Mouse (Mus musculus): ENCODE measurements at regions not wholly inside any gene's neighbourhood (a gene's known extent, or its start where the extent isn't known, plus 50 kb on each side); places are given as distances from the start of the nearest gene placed in this dataset.

- no peak overlapping the region for H3K4me3 ChIP-seq (replicated peaks; ENCODE audit: low read length)
- no peak for TF ChIP-seq NANOG (IDR thresholded peaks at IDR 0.05; ENCODE audit: borderline replicate concordance, low read length)
- TF ChIP-seq CTCF (conservative IDR thresholded peaks at IDR 0.05; ENCODE audit: low read length), result no peak
- H3K4me1 ChIP-seq (replicated peaks; ENCODE audit: low read depth, low read length), result no peaks in the 10 kb centered on the region
- H3K36me3 ChIP-seq (ENCODE audit: insufficient read depth, low read length), result no peaks in the 10 kb centered on the region
- no peaks in the 10 kb centered on the region for H3K27me3 ChIP-seq (ENCODE audit: insufficient read depth, low read length)
- peaks cover 13% of the 10 kb centered on the region; the same call in 1 of the 2 replicates for H3K9me3 ChIP-seq (ENCODE audit: low read length)
Measured at GRCm38 (mm10) chr1:125100596-125100995, 334.9 kb downstream of the Actr3 start.

GRCm38 (mm10) chr1:125084906-125085305 is 350.6 kb downstream of the Actr3 start:
- Histone ChIP-seq H3K4me1 (replicated peaks; ENCODE audit: low read depth, low read length) (no peaks in the 10 kb centered on the region), H3K27me3 (ENCODE audit: insufficient read depth, low read length) (no peaks in the 10 kb centered on the region), H3K9me3 (ENCODE audit: low read length) (no peaks in the 10 kb centered on the region), H3K36me3 (ENCODE audit: insufficient read depth, low read length) (no peaks in the 10 kb centered on the region), H3K4me3 (replicated peaks; ENCODE audit: low read length) (no peak overlapping the region)
- TF ChIP-seq NANOG (IDR thresholded peaks at IDR 0.05; ENCODE audit: borderline replicate concordance, low read length) (no peak), POU5F1 (IDR thresholded peaks at IDR 0.05; ENCODE audit: borderline replicate concordance, low read length) (no peak), CTCF (conservative IDR thresholded peaks at IDR 0.05; ENCODE audit: low read length) (no peak)

GRCm38 (mm10) chr1:125039572-125040326 is 395.8 kb downstream of the Actr3 start:
- Histone ChIP-seq H3K36me3 (ENCODE audit: insufficient read depth, low read length) (no peaks in the 10 kb centered on the region), H3K4me1 (replicated peaks; ENCODE audit: low read depth, low read length) (no peaks in the 10 kb centered on the region), H3K4me3 (replicated peaks; ENCODE audit: low read length) (no peak overlapping the region), H3K27me3 (ENCODE audit: insufficient read depth, low read length) (no peaks in the 10 kb centered on the region), H3K9me3 (ENCODE audit: low read length) (no peaks in the 10 kb centered on the region)
- TF ChIP-seq CTCF (conservative IDR thresholded peaks at IDR 0.05; ENCODE audit: low read length), result no peak

GRCm38 (mm10) chr1:125013301-125013700 is 422.2 kb downstream of the Actr3 start:
- no peak overlapping the region for H3K4me3 ChIP-seq (replicated peaks; ENCODE audit: low read length)
- no peak for TF ChIP-seq NANOG (IDR thresholded peaks at IDR 0.05; ENCODE audit: borderline replicate concordance, low read length)
- TF ChIP-seq CTCF (conservative IDR thresholded peaks at IDR 0.05; ENCODE audit: low read length), result no peak
- no peak for TF ChIP-seq POU5F1 (IDR thresholded peaks at IDR 0.05; ENCODE audit: borderline replicate concordance, low read length)
- no peaks in the 10 kb centered on the region for H3K9me3 ChIP-seq (ENCODE audit: low read length)
- no peaks in the 10 kb centered on the region for H3K4me1 ChIP-seq (replicated peaks; ENCODE audit: low read depth, low read length)
- no peaks in the 10 kb centered on the region for H3K27me3 ChIP-seq (ENCODE audit: insufficient read depth, low read length)
- no peaks in the 10 kb centered on the region for H3K36me3 ChIP-seq (ENCODE audit: insufficient read depth, low read length)

GRCm38 (mm10) chr1:125011893-125012292 is 423.6 kb downstream of the Actr3 start:
- TF ChIP-seq POU5F1 (IDR thresholded peaks at IDR 0.05; ENCODE audit: borderline replicate concordance, low read length), result no peak
- no peak for TF ChIP-seq NANOG (IDR thresholded peaks at IDR 0.05; ENCODE audit: borderline replicate concordance, low read length)
- TF ChIP-seq CTCF (conservative IDR thresholded peaks at IDR 0.05; ENCODE audit: low read length), result no peak
- Histone ChIP-seq H3K4me1 (replicated peaks; ENCODE audit: low read depth, low read length) (no peaks in the 10 kb centered on the region), H3K4me3 (replicated peaks; ENCODE audit: low read length) (no peak overlapping the region), H3K27me3 (ENCODE audit: insufficient read depth, low read length) (no peaks in the 10 kb centered on the region), H3K36me3 (ENCODE audit: insufficient read depth, low read length) (no peaks in the 10 kb centered on the region), H3K9me3 (ENCODE audit: low read length) (no peaks in the 10 kb centered on the region)

GRCm38 (mm10) chr1:124997577-124997976 is 437.9 kb downstream of the Actr3 start:
- no peaks in the 10 kb centered on the region for H3K9me3 ChIP-seq (ENCODE audit: low read length)
- no peak overlapping the region for H3K4me3 ChIP-seq (replicated peaks; ENCODE audit: low read length)
- H3K4me1 ChIP-seq (replicated peaks; ENCODE audit: low read depth, low read length), result no peaks in the 10 kb centered on the region
- H3K36me3 ChIP-seq (ENCODE audit: insufficient read depth, low read length), result no peaks in the 10 kb centered on the region
- TF ChIP-seq CTCF (conservative IDR thresholded peaks at IDR 0.05; ENCODE audit: low read length), result no peak
- TF ChIP-seq NANOG (IDR thresholded peaks at IDR 0.05; ENCODE audit: borderline replicate concordance, low read length), result no peak
- no peak for TF ChIP-seq POU5F1 (IDR thresholded peaks at IDR 0.05; ENCODE audit: borderline replicate concordance, low read length)
- no peaks in the 10 kb centered on the region for H3K27me3 ChIP-seq (ENCODE audit: insufficient read depth, low read length)

GRCm38 (mm10) chr1:124950849-124951248 is 484.7 kb downstream of the Actr3 start:
- Histone ChIP-seq H3K36me3 (ENCODE audit: insufficient read depth, low read length) (no peaks in the 10 kb centered on the region), H3K27me3 (ENCODE audit: insufficient read depth, low read length) (no peaks in the 10 kb centered on the region), H3K4me3 (replicated peaks; ENCODE audit: low read length) (no peak overlapping the region), H3K9me3 (ENCODE audit: low read length) (no peaks in the 10 kb centered on the region; the same call in 1 of the 2 replicates), H3K4me1 (replicated peaks; ENCODE audit: low read depth, low read length) (no peaks in the 10 kb centered on the region)
- no peak for TF ChIP-seq NANOG (IDR thresholded peaks at IDR 0.05; ENCODE audit: borderline replicate concordance, low read length)
- TF ChIP-seq CTCF (conservative IDR thresholded peaks at IDR 0.05; ENCODE audit: low read length), result no peak
- TF ChIP-seq POU5F1 (IDR thresholded peaks at IDR 0.05; ENCODE audit: borderline replicate concordance, low read length), result no peak

GRCm38 (mm10) chr1:124904373-124904772 is 531.2 kb downstream of the Actr3 start:
- no peak for TF ChIP-seq POU5F1 (IDR thresholded peaks at IDR 0.05; ENCODE audit: borderline replicate concordance, low read length)
- no peak for TF ChIP-seq CTCF (conservative IDR thresholded peaks at IDR 0.05; ENCODE audit: low read length)
- TF ChIP-seq NANOG (IDR thresholded peaks at IDR 0.05; ENCODE audit: borderline replicate concordance, low read length), result no peak
- Histone ChIP-seq H3K4me3 (replicated peaks; ENCODE audit: low read length) (no peak overlapping the region), H3K4me1 (replicated peaks; ENCODE audit: low read depth, low read length) (no peaks in the 10 kb centered on the region), H3K9me3 (ENCODE audit: low read length) (no peaks in the 10 kb centered on the region), H3K27me3 (ENCODE audit: insufficient read depth, low read length) (no peaks in the 10 kb centered on the region), H3K36me3 (ENCODE audit: insufficient read depth, low read length) (no peaks in the 10 kb centered on the region)

GRCm38 (mm10) chr1:124871148-124871547 is 564.4 kb downstream of the Actr3 start:
- H3K4me3 ChIP-seq (replicated peaks; ENCODE audit: low read length), result no peak overlapping the region
- H3K9me3 ChIP-seq (ENCODE audit: low read length), result no peaks in the 10 kb centered on the region
- no peaks in the 10 kb centered on the region for H3K36me3 ChIP-seq (ENCODE audit: insufficient read depth, low read length)
- TF ChIP-seq NANOG (IDR thresholded peaks at IDR 0.05; ENCODE audit: borderline replicate concordance, low read length) (no peak), CTCF (conservative IDR thresholded peaks at IDR 0.05; ENCODE audit: low read length) (no peak), POU5F1 (IDR thresholded peaks at IDR 0.05; ENCODE audit: borderline replicate concordance, low read length) (no peak)
- no peaks in the 10 kb centered on the region for H3K4me1 ChIP-seq (replicated peaks; ENCODE audit: low read depth, low read length)
- H3K27me3 ChIP-seq (ENCODE audit: insufficient read depth, low read length), result no peaks in the 10 kb centered on the region

All from E14TG2a.4 (cell line).